Mouse (Mus musculus): ENCODE data around the gene Six1. TPM values are rescaled to one million over a fixed set of nuclear protein-coding genes. Genes with fewer than 3 reads are reported as not detected.

Gene Six1
- polyA plus RNA-seq, 1 experiment from 2014 or later, result 11.0 TPM

DNA sequence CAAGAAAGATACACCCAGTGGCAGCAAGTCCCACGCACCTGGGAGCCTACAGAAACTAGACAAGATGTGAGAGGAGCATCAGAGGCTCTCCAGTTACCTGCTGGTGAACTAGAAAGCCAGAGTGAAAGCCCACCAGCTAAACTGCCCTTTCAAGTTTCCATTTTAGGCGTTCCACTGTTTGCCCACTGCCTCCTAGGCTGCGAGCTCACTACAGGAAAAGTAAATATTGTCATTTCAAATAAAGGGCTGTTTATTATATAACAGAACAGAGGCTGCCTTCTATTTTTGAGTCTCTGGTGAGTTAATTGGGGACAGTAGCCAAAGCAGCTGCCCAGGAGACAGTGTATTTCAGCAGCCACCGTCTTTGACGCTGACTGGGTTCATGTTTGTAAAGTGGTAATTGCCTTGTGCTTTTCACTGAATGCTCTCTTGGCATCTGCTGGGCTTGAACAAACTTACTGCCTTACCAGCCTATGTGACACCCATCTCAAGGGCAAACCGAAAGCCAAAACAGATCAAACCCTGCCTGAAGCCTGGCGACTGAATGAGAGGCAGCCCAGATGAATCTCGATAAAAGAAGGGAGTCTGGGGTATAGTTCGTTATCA lies 7.2 kb upstream of the Six1 start:
- Histone ChIP-seq H3K9me3 (no peaks in the 10 kb centered on the region), H3K4me3 (replicated peaks) (no peak overlapping the region), H3K4me1 (no peaks in the 10 kb centered on the region), H3K9ac (no peak overlapping the region), H3K4me2 (no peak overlapping the region), H3K27me3 (peaks cover 29% of the 10 kb centered on the region), H3K36me3 (replicated peaks) (no peaks in the 10 kb centered on the region), H3K27ac (no peak overlapping the region)
- no peak for ATAC-seq (ENCODE audit: low FRiP score)
- WGBS, result 61% methylated on average over 9 of the region's 9 CpGs

- H3K9ac ChIP-seq, result no peak overlapping the region
- H3K4me2 ChIP-seq, result no peak overlapping the region
- no peak overlapping the region for H3K4me3 ChIP-seq (replicated peaks)
- ATAC-seq (ENCODE audit: low FRiP score), result no peak
- peaks cover 18% of the 10 kb centered on the region for H3K4me1 ChIP-seq
- no peaks in the 10 kb centered on the region for H3K36me3 ChIP-seq (replicated peaks)
- H3K27ac ChIP-seq, result no peak overlapping the region
- peaks cover 62% of the 10 kb centered on the region for H3K27me3 ChIP-seq
- 87% methylated on average over 6 of the region's 6 CpGs for WGBS
- H3K9me3 ChIP-seq, result no peaks in the 10 kb centered on the region
Observed at GRCm38 (mm10) chr12:73057492-73057891, 3.8 kb upstream of the Six1 start.

GRCm38 (mm10) chr12:73055451-73055850 lies 1.8 kb upstream of the Six1 start:
- Histone ChIP-seq H3K36me3 (replicated peaks) (no peaks in the 10 kb centered on the region), H3K9me3 (no peaks in the 10 kb centered on the region), H3K27me3 (peaks cover 80% of the 10 kb centered on the region), H3K4me2 (no peak overlapping the region), H3K9ac (no peak overlapping the region), H3K27ac (no peak overlapping the region), H3K4me1 (peaks cover 22% of the 10 kb centered on the region), H3K4me3 (replicated peaks) (no peak overlapping the region)
- WGBS, result 18% methylated on average over 5 of the region's 5 CpGs
- ATAC-seq (ENCODE audit: low FRiP score), result no peak

- WGBS, result 8% methylated on average over 15 of the region's 15 CpGs
- Histone ChIP-seq H3K4me2 (peak overlapping the region; percentile 55; the same call in 1 of the 2 replicates), H3K9ac (no peak overlapping the region), H3K4me3 (replicated peaks) (no peak overlapping the region; the same call in 1 of the 2 replicates), H3K27me3 (peaks cover 86% of the 10 kb centered on the region), H3K27ac (no peak overlapping the region), H3K9me3 (no peaks in the 10 kb centered on the region), H3K36me3 (replicated peaks) (no peaks in the 10 kb centered on the region), H3K4me1 (peaks cover 22% of the 10 kb centered on the region)
- ATAC-seq (ENCODE audit: low FRiP score), result no peak
Observed at GRCm38 (mm10) chr12:73054576-73055185, 994 bp upstream of the Six1 start.

DNA sequence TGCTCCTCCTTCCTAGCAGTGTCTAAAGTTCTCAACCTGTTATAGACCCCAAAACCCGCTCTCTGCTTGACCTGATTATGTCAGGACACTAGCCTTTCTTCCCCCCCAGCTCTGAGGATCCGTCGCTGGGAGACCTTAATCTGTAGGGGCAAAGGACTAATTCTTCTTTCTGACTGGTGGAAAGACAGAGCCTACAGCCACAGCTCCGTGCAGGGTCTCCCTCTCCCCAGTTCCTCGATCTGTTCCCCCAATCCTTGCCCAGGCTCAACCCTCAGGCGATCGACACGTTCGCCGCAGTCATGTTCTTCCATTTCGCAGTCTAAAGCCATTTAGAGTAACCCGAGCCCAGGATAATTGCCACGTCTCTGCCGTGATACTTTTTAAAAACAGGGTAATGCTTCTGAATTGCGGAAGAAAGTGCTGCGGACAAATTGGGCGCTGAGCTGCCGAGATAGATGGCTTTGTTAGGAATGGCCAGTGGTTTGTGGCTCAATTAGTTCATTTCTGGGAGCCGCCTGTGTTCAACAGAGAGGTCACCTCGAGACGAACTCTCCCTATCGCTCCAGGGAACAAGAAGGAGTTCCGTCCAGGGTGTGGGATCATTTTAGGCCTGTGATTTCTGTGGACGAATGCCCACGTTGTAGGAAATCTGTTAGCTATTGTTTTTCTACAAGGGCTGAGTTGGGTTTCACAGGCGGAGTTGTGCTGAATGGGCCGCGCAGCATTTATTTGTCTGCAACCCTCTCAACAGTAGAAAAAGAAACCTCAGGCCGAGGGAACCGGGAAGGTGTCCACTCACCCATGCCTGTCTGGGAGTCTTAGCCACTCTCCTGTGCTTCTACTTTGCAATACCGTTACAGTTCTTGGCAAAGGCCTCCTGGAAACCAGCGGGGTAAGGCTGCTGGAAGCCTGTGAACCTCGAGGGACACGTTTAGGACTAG lies 766 bp downstream of the Six1 start:
- Histone ChIP-seq H3K4me1 (peaks cover 22% of the 10 kb centered on the region), H3K27me3 (peaks cover 95% of the 10 kb centered on the region), H3K4me3 (replicated peaks) (peak overlapping the region; percentile 38), H3K27ac (no peak overlapping the region), H3K36me3 (replicated peaks) (no peaks in the 10 kb centered on the region), H3K4me2 (peak overlapping the region; percentile 55), H3K9me3 (no peaks in the 10 kb centered on the region), H3K9ac (no peak overlapping the region)
- no peak for ATAC-seq (ENCODE audit: low FRiP score)
- WGBS, result under 1% methylated on average over 34 of the region's 34 CpGs

GRCm38 (mm10) chr12:73052036-73052650 lies 1.5 kb downstream of the Six1 start:
- H3K27me3 ChIP-seq, result peaks cover 95% of the 10 kb centered on the region
- H3K4me3 ChIP-seq (replicated peaks), result no peak overlapping the region
- ATAC-seq (ENCODE audit: low FRiP score), result no peak
- no peaks in the 10 kb centered on the region for H3K36me3 ChIP-seq (replicated peaks)
- H3K27ac ChIP-seq, result no peak overlapping the region
- H3K9ac ChIP-seq, result no peak overlapping the region
- H3K4me2 ChIP-seq, result no peak overlapping the region
- under 1% methylated on average over 19 of the region's 19 CpGs for WGBS
- H3K9me3 ChIP-seq, result no peaks in the 10 kb centered on the region
- H3K4me1 ChIP-seq, result peaks cover 22% of the 10 kb centered on the region

DNA sequence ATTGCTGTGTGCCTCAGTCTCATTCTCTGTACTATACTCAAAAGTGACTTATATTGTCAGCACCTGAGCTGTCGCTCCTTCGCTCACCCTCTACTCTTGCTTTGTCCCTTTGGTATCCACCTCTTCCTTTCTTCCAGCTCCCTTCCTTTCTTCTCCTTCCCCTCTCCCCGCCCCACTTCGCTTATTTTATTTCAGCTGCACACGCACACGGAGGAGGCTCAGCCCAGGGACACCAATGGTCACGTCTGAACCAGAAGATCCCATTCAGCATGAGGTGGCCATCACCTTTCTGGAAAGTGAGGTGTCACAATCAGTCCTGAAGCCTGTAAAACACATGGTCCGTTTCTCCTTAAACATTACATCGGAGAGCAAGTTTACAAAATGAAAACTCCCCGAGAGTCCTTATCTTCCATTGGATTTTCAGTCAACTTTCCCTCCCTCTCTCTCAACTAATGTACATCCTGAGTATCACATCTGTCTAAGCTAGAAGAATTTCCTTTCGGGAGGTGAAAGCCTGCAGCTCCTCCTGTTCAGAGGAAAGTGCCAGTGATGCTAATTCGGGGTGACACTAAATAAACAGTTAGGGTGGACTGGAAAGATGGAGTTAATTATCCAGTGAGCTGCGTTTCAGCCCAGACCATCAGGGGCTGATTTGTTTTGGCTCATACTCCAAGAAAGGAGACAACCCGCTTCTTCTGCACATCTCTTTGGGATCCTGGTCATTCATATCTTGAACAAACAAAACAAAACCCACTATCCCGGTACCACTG lies 2.7 kb downstream of the Six1 start:
- Histone ChIP-seq H3K4me3 (replicated peaks) (no peak overlapping the region), H3K27me3 (peaks cover 96% of the 10 kb centered on the region), H3K9ac (no peak overlapping the region), H3K4me1 (peaks cover 31% of the 10 kb centered on the region), H3K27ac (no peak overlapping the region), H3K4me2 (no peak overlapping the region), H3K9me3 (no peaks in the 10 kb centered on the region), H3K36me3 (replicated peaks) (no peaks in the 10 kb centered on the region)
- under 1% methylated on average over 15 of the region's 15 CpGs for WGBS
- ATAC-seq (ENCODE audit: low FRiP score), result no peak

- Histone ChIP-seq H3K36me3 (replicated peaks) (no peaks in the 10 kb centered on the region), H3K27ac (no peak overlapping the region), H3K4me3 (replicated peaks) (no peak overlapping the region), H3K27me3 (peaks cover 97% of the 10 kb centered on the region), H3K9me3 (no peaks in the 10 kb centered on the region), H3K9ac (no peak overlapping the region), H3K4me1 (peaks cover 38% of the 10 kb centered on the region), H3K4me2 (0 out of 2 replicates have a peak overlapping the region, but pooled peaks have one; percentile 8)
- ATAC-seq (ENCODE audit: low FRiP score), result no peak
- 0% methylated on average over 13 of the region's 13 CpGs for WGBS
Observed at GRCm38 (mm10) chr12:73050305-73050704, 3.4 kb downstream of the Six1 start.

DNA sequence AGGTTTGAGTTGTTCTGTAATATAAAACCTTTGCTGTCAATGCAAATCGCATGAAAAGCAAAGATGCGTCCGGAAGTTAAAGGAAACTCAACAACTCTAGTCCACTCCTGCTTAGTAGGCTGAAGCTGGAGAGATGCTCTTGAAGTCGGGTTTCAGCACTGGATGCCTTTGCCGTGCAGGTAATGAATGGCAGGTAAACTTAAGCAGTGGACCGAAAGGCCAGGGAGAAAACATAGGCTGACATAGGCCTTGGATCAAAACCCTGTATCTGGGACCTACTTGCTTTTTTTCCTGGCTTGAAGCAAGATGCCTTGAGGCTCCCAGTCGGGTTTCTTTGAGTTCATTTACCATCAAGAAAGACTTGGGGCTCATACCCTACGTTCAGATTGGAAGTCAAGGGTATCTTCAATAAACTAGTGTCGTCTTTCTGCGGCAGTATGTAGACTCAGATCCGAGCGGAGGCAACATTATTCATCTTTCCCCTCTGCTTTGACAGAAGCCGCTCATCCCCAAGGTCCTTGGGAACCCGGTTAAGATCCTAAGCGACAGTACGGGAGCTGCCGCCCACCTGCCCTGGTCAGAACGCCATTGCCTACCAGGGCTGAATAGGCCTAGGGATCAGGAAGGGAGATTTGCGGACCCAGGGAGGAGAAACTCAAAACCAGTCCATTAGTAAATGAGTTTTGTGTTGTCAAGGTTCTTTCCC lies 4.0 kb downstream of the Six1 start:
- peaks cover 44% of the 10 kb centered on the region for H3K4me1 ChIP-seq
- no peak overlapping the region for H3K4me2 ChIP-seq
- no peak overlapping the region for H3K27ac ChIP-seq
- ATAC-seq (ENCODE audit: low FRiP score), result no peak
- no peak overlapping the region for H3K4me3 ChIP-seq (replicated peaks)
- H3K36me3 ChIP-seq (replicated peaks), result no peaks in the 10 kb centered on the region
- no peak overlapping the region for H3K9ac ChIP-seq
- peaks cover 97% of the 10 kb centered on the region for H3K27me3 ChIP-seq
- whole genome bisulfite sequencing, result under 1% methylated on average over 19 of the region's 19 CpGs
- no peaks in the 10 kb centered on the region for H3K9me3 ChIP-seq

DNA sequence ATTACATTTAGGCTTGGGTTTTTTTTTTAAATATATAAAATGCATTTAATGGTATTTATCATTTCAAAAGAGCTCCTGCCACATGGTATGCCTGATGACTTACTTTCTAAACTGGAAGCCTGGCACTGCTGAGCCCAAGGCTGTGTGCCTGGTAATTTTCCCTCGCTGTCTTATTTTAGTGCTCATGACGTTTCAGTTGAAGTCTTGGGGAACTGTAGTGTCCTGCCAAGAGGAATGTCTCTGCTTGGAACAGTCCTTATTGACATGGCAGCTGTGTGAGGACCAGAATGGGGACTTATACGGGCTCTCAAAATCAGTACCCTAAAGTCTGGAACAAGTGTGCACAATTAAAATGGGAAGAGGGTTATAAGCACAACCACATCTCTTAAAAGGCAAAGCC lies 5.2 kb downstream of the Six1 start:
- H3K4me1 ChIP-seq, result peaks cover 43% of the 10 kb centered on the region
- no peak overlapping the region for H3K4me2 ChIP-seq
- ATAC-seq (ENCODE audit: low FRiP score), result no peak
- H3K9me3 ChIP-seq, result no peaks in the 10 kb centered on the region
- H3K9ac ChIP-seq, result no peak overlapping the region
- H3K36me3 ChIP-seq (replicated peaks), result no peaks in the 10 kb centered on the region
- peaks cover 97% of the 10 kb centered on the region for H3K27me3 ChIP-seq
- H3K4me3 ChIP-seq (replicated peaks), result no peak overlapping the region
- WGBS, result 0% methylated on average over 3 of the region's 3 CpGs
- no peak overlapping the region for H3K27ac ChIP-seq

DNA sequence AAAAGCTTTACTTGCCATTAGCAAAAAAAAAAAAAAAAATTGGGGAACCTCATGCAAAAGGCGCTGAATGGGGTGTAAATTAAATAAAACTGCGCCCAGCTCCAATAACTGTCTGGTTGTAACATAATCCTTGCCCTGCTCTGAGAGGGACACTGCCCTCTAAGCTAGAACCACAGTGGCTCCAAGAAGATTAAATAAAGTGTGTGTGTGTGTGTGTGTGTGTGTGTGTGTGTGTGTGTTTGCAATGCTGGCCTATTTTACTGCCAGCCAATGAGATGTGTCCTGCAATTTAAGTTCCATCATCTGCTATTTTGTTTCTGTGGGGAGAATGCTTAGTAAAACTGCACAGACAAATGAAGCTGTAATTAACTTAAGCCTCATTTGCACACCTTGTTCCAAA lies 6.1 kb downstream of the Six1 start:
- WGBS, result 2% methylated on average over 2 of the region's 2 CpGs
- Histone ChIP-seq H3K9ac (no peak overlapping the region), H3K4me2 (no peak overlapping the region), H3K4me3 (replicated peaks) (no peak overlapping the region), H3K36me3 (replicated peaks) (no peaks in the 10 kb centered on the region), H3K27ac (no peak overlapping the region), H3K27me3 (peaks cover 94% of the 10 kb centered on the region), H3K9me3 (no peaks in the 10 kb centered on the region), H3K4me1 (peaks cover 33% of the 10 kb centered on the region)
- ATAC-seq (ENCODE audit: low FRiP score), result no peak
